Mouse (Mus musculus) stomach, postnatal 0 days (tissue): Measurements from ENCODE around the gene Clec11a. TPM values are rescaled to one million over a fixed set of nuclear protein-coding genes. Genes with fewer than 3 reads are reported as not detected.

Experiments used
- ATAC-seq: fragments of 200-750 bp; cut with Nextera tagmentation; 2 replicates; pipeline ENCODE4 v1.8.0; 2017; ENCODE audit not compliant: low FRiP score, low TSS enrichment
- DNase-seq: peaks from one replicate; pipeline ENCODE4 v3.0.0-alpha.2; 2016; ENCODE audit warnings: low spot score
- H3K27ac ChIP-seq: fragments of 300-500 bp; sonication (generic); replicated peaks from 2 replicates; pipeline ENCODE4 v1.5.1; 2014; ENCODE audit warnings: mild to moderate bottlenecking, control low read depth
- H3K27me3 ChIP-seq: fragments of 300-500 bp; sonication (generic); 2 replicates; pipeline ENCODE4 v1.6.1; 2014; ENCODE audit warnings: low read length; ENCODE audit not compliant: control insufficient read depth, insufficient read depth
- H3K36me3 ChIP-seq: fragments of 300-500 bp; sonication (generic); 2 replicates; pipeline ENCODE4 v1.6.1; 2014; ENCODE audit warnings: low read length, mixed read lengths; ENCODE audit not compliant: control insufficient read depth, insufficient read depth
- H3K4me1 ChIP-seq: fragments of 300-500 bp; sonication (generic); replicated peaks from 2 replicates; pipeline ENCODE4 v1.6.1; 2014; ENCODE audit warnings: antibody characterized with exemption; ENCODE audit not compliant: control insufficient read depth, insufficient read depth
- H3K4me2 ChIP-seq: fragments of 300-500 bp; sonication (generic); replicated peaks from 2 replicates; pipeline ENCODE4 v1.6.1; 2014; ENCODE audit warnings: low read depth, mild to moderate bottlenecking, control low read depth, moderate library complexity
- H3K4me3 ChIP-seq: fragments of 300-500 bp; sonication (generic); 2 replicates; pipeline ENCODE4 v1.5.1; 2014; ENCODE audit warnings: low read depth, low read length, control low read depth
- H3K9ac ChIP-seq: fragments of 300-500 bp; sonication (generic); 2 replicates; pipeline ENCODE4 v1.6.1; 2014; ENCODE audit warnings: mild to moderate bottlenecking, low read length, control low read depth, mixed read lengths
- H3K9me3 ChIP-seq: fragments of 300-500 bp; sonication (generic); 2 replicates; pipeline ENCODE4 v1.6.1; 2016; ENCODE audit warnings: low read length; ENCODE audit not compliant: control insufficient read depth
- CTCF ChIP-seq: IDR thresholded peaks from 2 replicates; pipeline ENCODE4 v1.5.1; 2016; ENCODE audit warnings: antibody characterized with exemption, low read depth, mild to moderate bottlenecking, moderate library complexity
- EP300 ChIP-seq: optimal IDR thresholded peaks from 2 replicates; pipeline ENCODE3; 2016; ENCODE audit warnings: antibody characterized with exemption
- WGBS: fragments of 180-500 bp; shearing (Covaris S2); extraction: QIAGEN DNeasy Blood & Tissue Kit; methylation state at CpG from one replicate; pipeline ENCODE4 v1.1.7; 2014; 5-methylcytosine and 5-hydroxymethylcytosine counted together
- polyA plus RNA-seq: library from polyadenylated mRNA; unstranded; fragments of >200 nt; fragmentation: Nextera tagmentation; extraction: Ambion mirVana; gene quantifications from 2 replicates; pipeline ENCODE4 v1.2.1, GENCODE M21; 2015

Clec11a gene
- polyA plus RNA-seq, 1 experiment from 2014 or later, result 11.1 TPM

- Histone ChIP-seq H3K9me3 (no peaks in the 10 kb centered on the region), H3K27ac (no peak overlapping the region), H3K4me2 (no peak overlapping the region), H3K9ac (no peak overlapping the region), H3K4me3 (no peak overlapping the region), H3K36me3 (no peaks in the 10 kb centered on the region), H3K27me3 (no peaks in the 10 kb centered on the region), H3K4me1 (no peaks in the 10 kb centered on the region)
- WGBS, result 77% methylated on average over 2 of the region's 2 CpGs
- DNase-seq (no peak), ATAC-seq (no peak)
- TF ChIP-seq EP300, result no peak
- TF ChIP-seq CTCF, result no peak
Observed at GRCm38 (mm10) chr7:44269397-44269796, 37.3 kb downstream of the Clec11a start.

- ATAC-seq (no peak), DNase-seq (no peak)
- Histone ChIP-seq H3K36me3 (no peaks in the 10 kb centered on the region), H3K9ac (no peak overlapping the region), H3K27me3 (no peaks in the 10 kb centered on the region), H3K9me3 (no peaks in the 10 kb centered on the region), H3K4me2 (no peak overlapping the region), H3K4me3 (no peak overlapping the region), H3K27ac (no peak overlapping the region), H3K4me1 (no peaks in the 10 kb centered on the region)
- WGBS, result 76% methylated on average over 10 of the region's 11 CpGs
- TF ChIP-seq EP300 (no peak), CTCF (no peak)
Observed at GRCm38 (mm10) chr7:44268117-44268516, 38.6 kb downstream of the Clec11a start.

GRCm38 (mm10) chr7:44262791-44263643 lies 43.7 kb downstream of the Clec11a start:
- Histone ChIP-seq H3K9ac (no peak overlapping the region), H3K4me1 (no peaks in the 10 kb centered on the region), H3K4me2 (peak overlapping the region; percentile 11; the same call in 1 of the 2 replicates), H3K9me3 (no peaks in the 10 kb centered on the region), H3K27ac (no peak overlapping the region), H3K4me3 (no peak overlapping the region), H3K36me3 (no peaks in the 10 kb centered on the region), H3K27me3 (no peaks in the 10 kb centered on the region)
- peak; percentile 97 for DNase-seq
- TF ChIP-seq CTCF, result peak; percentile 99
- TF ChIP-seq EP300, result no peak
- peak; percentile 89 for ATAC-seq
- 3% methylated on average over 34 of the region's 34 CpGs for WGBS

GRCm38 (mm10) chr7:44261147-44261546 lies 45.6 kb downstream of the Clec11a start, which contains the start of gene Gm15517:
TSS of gene Gm15517 (plus strand) at chr7:44261447.
- Histone ChIP-seq H3K4me1 (no peaks in the 10 kb centered on the region), H3K9me3 (no peaks in the 10 kb centered on the region), H3K4me2 (no peak within 1 kb of the TSS), H3K9ac (no peak within 1 kb of the TSS; the same call in 1 of the 2 replicates), H3K4me3 (no peak within 1 kb of the TSS), H3K27me3 (no peaks in the 10 kb centered on the region; the same call in 1 of the 2 replicates), H3K27ac (no peak within 1 kb of the TSS), H3K36me3 (no peaks in the 10 kb centered on the region)
- TF ChIP-seq CTCF, result no peak
- no peak for TF ChIP-seq EP300
- DNase-seq (no peak), ATAC-seq (no peak)
- WGBS, result 58% methylated on average over 5 of the region's 5 CpGs

- H3K4me2 ChIP-seq, result no peak overlapping the region
- no peaks in the 10 kb centered on the region for H3K9me3 ChIP-seq
- no peaks in the 10 kb centered on the region for H3K4me1 ChIP-seq
- H3K27me3 ChIP-seq, result no peaks in the 10 kb centered on the region; the same call in 1 of the 2 replicates
- no peaks in the 10 kb centered on the region for H3K36me3 ChIP-seq
- TF ChIP-seq CTCF (no peak), EP300 (no peak)
- no peak for ATAC-seq
- DNase-seq, result no peak
- 65% methylated on average over 6 of the region's 6 CpGs for WGBS
- no peak overlapping the region for H3K27ac ChIP-seq
- H3K9ac ChIP-seq, result no peak overlapping the region
- H3K4me3 ChIP-seq, result no peak overlapping the region
Observed at GRCm38 (mm10) chr7:44260410-44260809, 46.3 kb downstream of the Clec11a start.

- TF ChIP-seq EP300, result no peak
- no peak for TF ChIP-seq CTCF
- H3K36me3 ChIP-seq, result no peaks in the 10 kb centered on the region
- ATAC-seq (no peak), DNase-seq (no peak)
- no peaks in the 10 kb centered on the region for H3K4me1 ChIP-seq
- H3K9ac ChIP-seq, result no peak within 1 kb of the TSS
- no peak within 1 kb of the TSS for H3K27ac ChIP-seq
- H3K9me3 ChIP-seq, result no peaks in the 10 kb centered on the region
- no peak within 1 kb of the TSS for H3K4me3 ChIP-seq
- 83% methylated on average over 4 of the region's 4 CpGs for WGBS
- no peak within 1 kb of the TSS for H3K4me2 ChIP-seq
- no peaks in the 10 kb centered on the region; the same call in 1 of the 2 replicates for H3K27me3 ChIP-seq
Observed at GRCm38 (mm10) chr7:44257278-44257677, 49.4 kb downstream of the Clec11a start, which contains the start of gene Acp4. TSS of gene Acp4 (minus strand) at chr7:44257378.
